Mouse (Mus musculus) frontal cortex, postnatal 14 days (tissue): ENCODE data around the gene Nek7.

Experiments used
- DNase-seq, 2 experiments: peaks; one replicate each; pipeline ENCODE4 v3.0.0; 2022; ENCODE audit warnings: low spot score in 2 of 2

The Nek7 gene

DNA sequence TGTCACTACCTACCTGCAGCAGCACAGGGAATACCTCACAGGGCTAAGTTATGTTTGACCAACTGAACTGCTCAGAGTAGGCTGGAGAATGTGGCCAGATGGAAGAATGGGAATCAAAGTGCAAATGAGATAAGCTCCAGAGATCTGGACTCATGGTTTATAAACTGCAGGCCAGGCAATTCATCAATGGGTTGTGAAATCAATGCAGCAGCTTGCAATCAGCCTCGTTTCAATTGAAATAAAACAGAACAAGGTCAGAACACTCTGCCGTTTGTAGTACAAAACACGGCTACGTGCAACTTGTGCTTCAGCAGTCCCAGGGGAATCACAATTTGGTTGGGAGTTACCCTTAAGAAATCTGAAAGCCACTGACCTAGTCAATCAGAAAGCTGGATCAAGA, 109.4 kb downstream of the Nek7 start:
- DNase-seq = no peak

DNA sequence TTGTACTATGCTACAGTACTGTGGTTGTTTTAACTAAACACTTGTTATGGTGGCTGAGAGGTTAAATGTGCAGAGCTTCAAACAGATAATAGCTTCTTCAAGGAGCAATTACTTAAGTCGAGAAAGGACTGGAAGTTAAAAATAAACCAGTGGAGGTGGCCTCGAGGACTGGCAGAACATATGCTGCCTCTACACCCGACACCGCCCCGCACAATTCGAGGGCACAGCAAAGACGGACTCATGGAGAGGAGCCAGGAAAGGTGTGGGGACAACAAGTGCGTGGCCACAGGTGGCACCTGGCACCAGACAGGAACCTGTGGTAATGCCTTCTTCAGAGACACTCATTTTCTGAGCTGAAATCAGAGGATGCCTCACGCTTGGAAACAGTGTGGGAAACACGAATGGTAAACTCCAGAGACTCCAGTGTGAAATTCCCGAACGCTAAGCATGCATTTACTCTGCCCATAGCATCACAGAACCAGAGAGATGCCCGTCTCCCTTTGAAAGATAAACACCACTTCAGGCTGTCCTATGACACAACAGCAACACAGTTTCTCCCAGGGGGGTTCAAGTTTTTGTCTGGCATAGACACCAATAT, 112.4 kb downstream of the Nek7 start:
- no peak for DNase-seq

- DNase-seq = no peak
Observed at GRCm38 (mm10) chr1:138507014-138507413, 112.9 kb downstream of the Nek7 start.

DNA sequence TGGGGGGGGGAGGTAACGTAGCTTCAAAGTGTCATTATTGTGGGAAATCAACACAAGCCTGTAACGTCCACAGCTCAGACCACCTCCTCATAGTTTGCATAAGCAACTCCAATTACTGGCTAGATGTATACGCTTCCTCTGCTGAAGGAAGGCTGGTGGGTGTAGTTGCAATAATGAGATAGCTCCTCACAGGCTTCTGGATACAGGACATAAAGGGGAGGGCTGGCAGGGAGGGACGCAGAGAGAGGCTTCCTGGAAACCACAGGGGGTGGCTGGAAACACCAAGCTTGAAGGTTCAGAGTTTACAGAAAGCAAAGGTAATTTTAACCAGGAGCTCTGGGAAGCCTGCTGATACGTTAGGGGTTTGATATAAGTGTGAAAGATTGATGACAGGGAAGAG, 115.7 kb downstream of the Nek7 start:
- no peak for DNase-seq

GRCm38 (mm10) chr1:138500691-138501090, 119.2 kb downstream of the Nek7 start:
- DNase-seq = no peak

DNA sequence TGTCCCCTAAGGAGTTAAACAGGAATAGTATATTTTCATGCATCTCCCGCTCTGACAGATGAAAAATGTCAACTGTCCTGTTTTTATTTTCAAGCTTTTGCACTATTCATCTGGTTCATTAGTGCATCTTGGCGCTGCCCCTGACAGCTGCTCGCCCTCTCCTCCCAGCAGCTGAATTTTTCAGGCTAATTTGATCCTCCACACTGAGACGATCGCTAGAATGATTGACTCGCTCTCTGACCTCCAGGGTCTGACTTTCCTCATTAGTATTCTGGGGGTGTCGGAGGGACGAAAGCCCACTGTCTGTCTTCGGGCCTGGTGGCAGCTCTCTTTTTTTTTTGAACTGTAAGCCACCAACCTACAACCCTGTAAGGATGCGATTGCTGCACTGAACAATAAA, 119.8 kb downstream of the Nek7 start:
- no peak for DNase-seq

DNA sequence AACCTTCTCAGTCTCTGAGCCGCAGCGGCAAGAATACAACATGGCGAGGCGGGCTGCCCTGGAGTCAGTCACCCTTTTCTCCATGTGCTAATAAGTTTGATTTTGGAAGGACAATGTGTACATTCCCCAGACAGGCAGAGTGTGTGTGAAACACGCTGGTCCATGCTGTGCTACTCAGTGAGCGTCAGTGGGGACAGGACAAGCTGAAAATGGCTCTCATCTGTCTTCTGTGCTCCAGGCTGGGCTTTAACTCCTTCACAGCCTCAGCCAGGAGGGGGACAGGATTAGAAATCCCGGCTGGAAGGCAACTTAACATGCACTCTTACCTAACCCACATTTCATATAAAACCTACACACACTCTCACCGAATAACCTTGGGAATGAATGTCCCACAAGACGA, 120.5 kb downstream of the Nek7 start:
- DNase-seq = no peak

GRCm38 (mm10) chr1:138491382-138492097, 128.4 kb downstream of the Nek7 start:
- no peak for DNase-seq

- DNase-seq = no peak
Observed at GRCm38 (mm10) chr1:138487569-138487968, 132.4 kb downstream of the Nek7 start.

DNA sequence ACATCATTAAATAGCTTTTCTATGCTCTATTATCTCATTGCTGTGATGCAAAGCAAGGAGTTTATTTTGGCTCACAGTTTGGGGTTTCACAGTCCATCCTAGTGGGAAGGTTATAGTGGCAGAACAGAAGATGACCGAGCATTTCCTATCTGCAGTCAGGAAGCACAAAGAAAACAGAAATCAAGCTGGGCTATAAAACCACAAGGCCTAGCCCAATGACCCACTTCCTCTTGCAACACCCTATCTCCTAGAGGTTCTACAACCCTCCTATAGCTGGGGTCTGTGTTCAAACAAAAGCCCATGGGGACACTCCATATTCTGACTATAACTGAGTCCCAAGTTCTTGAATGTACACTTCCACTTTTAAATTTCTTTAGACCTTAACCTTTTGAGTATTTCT, 139.2 kb downstream of the Nek7 start:
- DNase-seq = no peak

GRCm38 (mm10) chr1:138465352-138465751, 154.6 kb downstream of the Nek7 start:
- no peak for DNase-seq

GRCm38 (mm10) chr1:138461425-138461824, 158.5 kb downstream of the Nek7 start:
- DNase-seq = no peak

DNA sequence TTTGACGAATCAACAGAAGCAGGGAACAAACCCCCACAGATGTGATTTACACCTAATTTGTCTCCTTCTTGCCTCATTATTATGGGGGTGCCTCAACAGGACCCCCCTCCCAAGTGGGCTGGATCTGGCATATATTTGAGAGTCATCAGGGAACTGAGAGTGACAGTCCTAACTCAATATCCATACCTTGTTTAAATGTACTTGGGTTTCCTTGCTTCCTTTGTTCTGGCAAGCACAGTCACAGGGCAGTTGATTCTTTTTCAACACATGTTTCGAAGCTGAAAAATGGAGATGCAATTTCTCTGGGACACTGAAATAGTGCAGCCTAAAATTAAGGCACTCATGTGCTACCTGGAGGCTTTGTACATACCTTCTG, 170.5 kb downstream of the Nek7 start:
- DNase-seq = no peak

DNA sequence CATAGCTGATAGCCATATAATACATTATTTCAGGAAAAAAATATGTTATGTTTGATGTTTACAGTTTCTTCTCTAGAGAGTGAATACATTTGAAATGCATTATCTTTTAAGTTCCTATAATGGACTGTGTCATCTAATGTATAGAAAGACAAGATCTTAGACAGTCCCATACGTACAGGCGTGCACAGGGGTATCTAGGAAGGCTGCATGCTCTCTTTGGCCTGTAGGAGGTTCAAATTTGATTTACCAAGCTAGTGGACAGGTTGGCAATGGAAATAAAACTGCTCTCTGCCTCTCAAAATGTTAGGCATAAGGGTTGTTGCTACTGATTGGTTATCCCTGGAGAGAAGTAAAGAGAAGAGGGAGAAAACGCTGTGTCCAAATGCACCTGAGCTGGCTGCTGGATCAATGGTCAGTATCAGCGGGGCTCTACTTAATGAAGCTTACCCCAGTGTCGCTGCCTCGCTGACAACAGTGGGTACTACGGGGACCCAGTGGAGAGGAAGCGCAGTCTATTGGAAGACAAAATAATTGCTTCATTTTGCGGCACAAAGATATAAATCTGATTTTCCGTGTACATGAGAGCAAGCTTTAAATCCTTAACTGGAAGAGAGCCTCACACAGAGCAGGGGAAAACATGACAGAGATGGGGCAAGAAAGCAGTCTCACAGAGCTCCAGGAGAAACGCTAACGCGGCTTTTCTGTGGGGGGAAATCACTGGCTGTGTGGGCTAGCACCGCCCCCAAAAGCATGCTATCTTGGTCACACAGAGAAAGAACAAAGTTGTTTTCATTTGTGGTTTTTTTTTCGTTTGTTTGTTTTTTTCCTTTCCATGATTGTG, 171.1 kb downstream of the Nek7 start:
- no peak for DNase-seq

GRCm38 (mm10) chr1:138446846-138447245, 173.1 kb downstream of the Nek7 start:
- no peak for DNase-seq
